Mouse (Mus musculus) erythroblast, adult 5-6 weeks (primary cell): Measurements from ENCODE around the gene Rabep2. TPM values are rescaled to one million over a fixed set of nuclear protein-coding genes. Genes with fewer than 3 reads are reported as not detected.
"Not testable (repeated sequence)": the region's sequence is repeated elsewhere in the genome, so short reads cannot be mapped to it uniquely, and the experiment has no call there.

Source experiments
- ATAC-seq: replicated peaks from 2 replicates; pipeline ENCODE4 v1.8.0; 2016; ENCODE audit warnings: moderate number of reproducible peaks, mild to moderate bottlenecking, moderate TSS enrichment, inconsistent platforms; ENCODE audit not compliant: poor library complexity, low FRiP score, severe bottlenecking
- total RNA-seq, 2 experiments: library from RNA; stranded (forward) in 1 of 2; stranded (reverse) in 1 of 2; fragments of 150-400 nt in 1 of 2; fragments of 200-764, 138-1000 nt in 1 of 2; gene quantifications; 2 replicates each; pipeline versions ENCODE4 v1.2.3 to v1.2.4; 2015 to 2017; ENCODE audit warnings: low replicate concordance in 2 of 2

Rabep2 gene
- total RNA-seq (2015; ENCODE audit: low replicate concordance), result 2.3 and 2.9 TPM in 2 replicates
- total RNA-seq (2017; ENCODE audit: low replicate concordance), result 2.0 and 4.3 TPM in 2 replicates

- ATAC-seq, result peak; percentile 81
These were observed at the start of gene Rabep2 for GRCm38 (mm10) chr7:126428631-126429502. TSS of gene Rabep2 (plus strand) at chr7:126428759.

DNA sequence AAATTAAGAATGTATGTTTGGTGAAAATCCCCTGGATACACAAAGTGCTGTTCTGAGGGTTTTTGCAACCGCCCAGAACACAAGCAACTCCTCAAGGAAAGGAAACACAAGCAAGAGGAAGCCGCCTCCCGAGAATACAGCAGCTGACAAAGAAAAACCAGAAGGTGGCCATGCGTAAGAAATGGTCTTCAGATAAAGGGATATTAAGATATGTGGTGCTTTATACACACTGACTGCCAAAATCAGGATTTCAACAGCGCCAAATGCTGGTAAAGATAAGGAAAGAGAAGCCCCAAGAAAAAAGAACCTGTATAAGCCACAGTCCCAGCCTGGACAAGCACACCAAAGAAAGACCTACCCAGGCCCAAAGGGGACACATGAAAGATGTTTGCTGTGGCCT, 45.0 kb upstream of the Rabep2 start:
- no peak for ATAC-seq

- ATAC-seq, result no peak
These were observed 40.4 kb upstream of the Rabep2 start for GRCm38 (mm10) chr7:126388185-126388584.

- ATAC-seq, result not testable (repeated sequence)
These were observed 36.3 kb upstream of the Rabep2 start for GRCm38 (mm10) chr7:126392086-126392884.

DNA sequence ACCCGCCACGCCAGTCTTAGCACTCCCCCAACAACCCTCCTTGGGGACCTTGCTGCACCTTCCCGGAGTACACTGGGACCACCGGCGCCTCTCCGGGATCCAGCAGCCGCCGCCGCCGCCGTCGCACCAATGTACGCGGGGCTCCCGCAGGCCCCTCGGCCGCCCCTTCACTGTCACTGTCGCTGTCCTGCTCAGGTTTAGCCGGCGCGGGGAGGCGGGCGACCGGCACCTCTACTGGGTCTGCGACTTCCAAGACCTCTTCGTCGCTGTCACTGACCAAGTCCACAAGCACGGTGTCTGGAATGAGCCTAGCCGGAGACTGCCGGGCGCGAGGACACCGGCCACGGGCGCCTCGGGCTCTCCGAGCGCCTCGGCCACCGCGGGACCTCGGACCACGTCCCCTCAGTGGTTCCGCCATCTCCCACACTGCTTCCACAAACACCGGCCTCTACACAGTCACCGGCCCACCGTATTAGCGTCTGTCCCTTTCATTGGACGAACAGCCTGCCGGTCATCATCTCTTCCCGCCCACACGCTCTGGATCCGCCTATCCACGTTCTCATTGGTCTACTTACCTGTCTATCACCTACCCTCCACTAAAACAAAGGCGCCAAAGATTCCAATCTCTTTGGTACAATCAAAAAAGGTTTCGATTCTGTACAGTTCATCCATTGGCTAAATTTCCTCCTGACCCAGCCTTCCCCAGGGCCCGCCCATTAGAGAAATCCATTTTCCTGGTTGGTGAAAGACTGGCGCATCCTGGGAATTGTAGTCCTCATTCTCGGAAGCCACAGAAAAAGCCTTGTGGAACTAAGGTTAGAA, 32.0 kb upstream of the Rabep2 start, which contains the start of gene Nfatc2ip:
TSS of gene Nfatc2ip (minus strand) at position 440 of the 822 bp plus-strand sequence.
- ATAC-seq, result peak; percentile 98

DNA sequence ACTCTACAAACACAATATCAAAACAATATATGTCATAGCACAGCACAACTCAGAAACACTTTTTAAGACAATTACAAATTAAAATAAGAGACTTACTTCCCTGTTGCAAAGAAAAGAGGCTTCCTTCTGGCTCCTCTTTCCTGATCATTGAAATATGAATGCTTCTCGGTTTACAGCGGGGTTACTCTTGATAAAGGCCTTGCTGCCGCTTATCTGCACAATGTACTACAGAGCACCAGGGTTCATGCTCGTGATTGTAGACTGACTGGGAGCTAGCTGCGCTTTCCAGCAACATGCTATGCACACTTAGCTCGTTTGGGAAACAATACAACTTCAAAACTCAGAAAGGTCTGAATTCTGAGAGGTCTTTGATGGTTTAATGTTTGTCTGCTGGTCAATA, 31.3 kb upstream of the Rabep2 start:
- no peak for ATAC-seq

DNA sequence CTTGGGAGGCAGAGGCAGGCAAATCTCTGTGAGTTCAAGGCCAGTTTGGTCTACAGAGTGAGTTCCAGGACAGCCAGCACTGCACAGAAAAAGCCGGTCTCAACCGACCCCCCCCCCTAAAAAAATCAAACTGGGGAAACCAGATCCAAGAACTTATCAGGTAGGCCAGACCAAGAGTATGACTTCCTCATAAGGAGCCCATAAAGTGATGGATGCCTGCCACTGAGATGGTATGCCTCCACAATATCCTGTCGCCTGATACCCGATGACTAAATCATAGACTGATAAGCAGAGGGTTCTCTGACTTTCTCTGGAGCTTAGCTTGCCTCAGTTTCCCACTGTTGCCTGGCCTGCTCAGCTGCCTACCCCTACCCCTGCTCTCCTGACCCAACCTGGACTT, 30.7 kb upstream of the Rabep2 start:
- ATAC-seq, result no peak

- ATAC-seq, result peak; percentile 38; the same call in 1 of the 2 replicates
These were observed 29.0 kb upstream of the Rabep2 start for GRCm38 (mm10) chr7:126399548-126399947.

DNA sequence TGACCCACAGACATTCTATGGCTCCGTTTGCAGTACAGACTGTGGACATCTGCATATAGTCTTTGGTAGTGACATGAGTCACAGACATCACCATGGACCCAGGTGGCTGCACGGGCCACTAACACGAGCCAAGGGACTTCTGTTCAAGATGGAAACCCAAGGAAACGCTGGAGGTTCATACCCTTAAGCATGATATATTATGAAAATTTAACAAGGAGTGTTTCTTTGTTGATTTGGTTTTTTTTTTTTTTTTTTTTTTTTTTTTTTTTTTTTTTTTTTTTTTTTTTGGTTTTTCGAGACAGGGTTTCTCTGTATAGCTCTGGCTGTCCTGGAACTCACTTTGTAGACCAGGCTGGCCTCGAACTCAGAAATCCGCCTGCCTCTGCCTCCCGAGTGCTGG, 26.0 kb upstream of the Rabep2 start:
- not testable (repeated sequence) for ATAC-seq

DNA sequence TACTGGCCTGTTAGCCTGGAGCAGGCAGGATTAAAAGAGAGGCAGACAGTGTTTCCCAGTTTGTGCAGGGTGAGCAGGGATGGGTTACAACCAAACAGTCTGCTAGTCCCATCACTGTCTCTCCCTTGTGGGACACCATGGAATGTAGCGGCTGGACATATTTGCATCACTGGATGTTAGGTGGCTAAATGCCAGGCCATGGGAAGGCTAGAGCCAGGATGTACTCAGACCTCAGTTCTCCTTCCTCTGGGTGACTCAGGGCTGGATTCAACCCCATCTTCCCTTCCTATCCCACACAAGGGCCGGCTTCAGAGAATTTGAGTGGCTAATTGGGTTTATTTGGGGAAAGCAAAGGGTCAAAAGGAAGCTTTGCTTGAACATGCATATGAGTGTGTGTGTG, 19.9 kb upstream of the Rabep2 start:
- ATAC-seq, result no peak

GRCm38 (mm10) chr7:126411061-126411460, 17.5 kb upstream of the Rabep2 start:
- ATAC-seq, result no peak

GRCm38 (mm10) chr7:126414725-126415124, 13.8 kb upstream of the Rabep2 start, which contains the start of gene Cd19:
TSS of gene Cd19 (minus strand) at chr7:126414889.
- no peak for ATAC-seq

DNA sequence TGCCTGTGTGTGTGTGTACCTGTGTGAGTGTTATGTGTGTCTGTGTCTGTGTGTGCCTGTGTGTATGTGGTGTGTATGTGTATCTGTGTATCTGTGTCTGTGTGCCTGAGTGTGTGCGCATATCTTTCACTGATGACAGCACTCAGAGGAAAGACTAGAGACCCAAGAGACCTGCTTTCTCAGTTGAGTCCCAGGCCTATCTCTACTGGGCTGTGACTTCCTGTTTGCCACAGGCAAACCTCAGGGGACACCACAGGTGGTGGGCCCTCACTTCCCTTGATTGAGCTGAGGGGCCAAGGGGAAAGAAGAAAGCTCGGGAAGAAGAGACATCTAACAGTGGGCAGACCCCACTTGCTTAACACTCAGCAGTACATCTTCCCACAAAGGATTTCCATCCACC, 11.9 kb upstream of the Rabep2 start:
- ATAC-seq, result no peak

DNA sequence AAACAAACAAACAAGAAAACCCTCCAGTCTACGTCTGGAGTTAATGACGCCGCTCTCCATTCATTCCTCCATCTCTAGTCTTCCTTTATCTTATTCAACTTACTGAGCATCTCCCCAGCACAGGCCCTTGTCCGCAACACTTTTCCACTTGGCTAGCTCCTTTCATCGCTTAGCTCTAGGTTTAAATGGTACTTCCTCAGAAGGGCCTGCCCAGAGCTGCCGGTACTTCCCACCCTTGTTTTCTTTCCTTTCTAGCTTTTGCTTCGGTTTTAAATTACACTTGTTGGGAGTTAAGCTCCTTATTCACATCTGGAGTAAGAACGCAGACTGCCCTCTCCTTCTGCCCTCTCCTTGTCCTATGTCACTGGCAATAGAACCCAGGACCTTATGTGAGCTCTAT, 11.5 kb upstream of the Rabep2 start:
- no peak for ATAC-seq

GRCm38 (mm10) chr7:126417606-126418005, 11.0 kb upstream of the Rabep2 start:
- no peak for ATAC-seq

DNA sequence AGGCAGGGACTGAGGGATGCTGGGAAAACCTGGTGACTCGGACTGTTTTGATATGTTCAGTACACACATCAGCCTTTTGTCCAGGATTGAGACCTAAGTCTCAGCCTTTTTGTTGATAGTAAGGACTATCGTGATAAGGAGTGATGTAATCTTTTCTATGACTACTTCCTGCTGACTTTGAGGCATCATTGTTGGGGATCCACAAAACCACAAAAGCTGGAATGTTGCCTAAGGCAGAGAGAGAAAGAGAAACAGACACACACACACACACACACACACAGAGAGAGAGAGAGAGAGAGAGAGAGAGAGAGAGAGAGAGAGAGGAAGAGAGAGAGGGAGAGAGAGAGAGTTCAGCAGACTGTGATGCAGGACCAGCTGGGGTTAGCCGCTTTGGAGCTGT, 10.1 kb upstream of the Rabep2 start:
- no peak for ATAC-seq

- no peak for ATAC-seq
These were observed 6.8 kb upstream of the Rabep2 start for GRCm38 (mm10) chr7:126421756-126422155.

GRCm38 (mm10) chr7:126424161-126424560, 4.4 kb upstream of the Rabep2 start:
- no peak for ATAC-seq

DNA sequence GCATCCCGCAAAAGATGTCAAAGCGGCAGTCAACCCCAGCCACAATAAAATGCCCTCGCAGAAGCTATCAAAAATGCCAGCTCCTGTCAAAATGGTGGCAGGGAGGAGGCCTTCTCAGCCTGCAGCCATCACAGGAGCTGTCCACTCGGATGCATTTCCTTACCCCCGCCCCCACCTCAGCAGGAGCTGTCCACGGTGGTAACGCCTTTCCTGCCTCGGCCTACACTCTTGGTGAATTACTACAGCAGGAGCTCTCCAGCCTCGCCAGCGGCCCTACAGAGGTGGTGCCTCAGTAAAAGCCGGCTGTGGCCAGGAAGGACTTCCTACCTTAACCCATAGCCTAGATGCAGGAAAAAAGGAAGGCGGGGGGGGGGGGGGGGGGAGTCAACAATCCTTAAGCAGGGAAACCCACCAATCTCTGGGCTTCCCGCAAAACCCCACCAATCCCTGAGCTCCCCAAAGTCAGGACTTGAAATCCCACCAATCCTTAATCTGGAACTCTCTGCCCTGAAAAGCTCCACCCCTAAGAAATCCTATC, 1.2 kb upstream of the Rabep2 start:
- ATAC-seq, result no peak
